Mouse (Mus musculus) splenic B cell, adult 2 months (primary cell): ENCODE measurements around the gene Fyn.

ENCODE experiments used
- DNase-seq: peaks from one replicate; pipeline ENCODE4 v3.0.0-alpha.2; 2011; ENCODE audit warnings: low read depth, low spot score
- H3K27me3 ChIP-seq: 2 replicates; pipeline ENCODE4 v1.6.1; 2012; ENCODE audit warnings: mild to moderate bottlenecking, low read length, moderate library complexity, mixed read lengths; ENCODE audit not compliant: control insufficient read depth, poor library complexity, insufficient read depth, severe bottlenecking
- H3K36me3 ChIP-seq: 2 replicates; pipeline ENCODE4 v1.6.1; 2012; ENCODE audit warnings: mild to moderate bottlenecking, low read length, moderate library complexity, mixed read lengths; ENCODE audit not compliant: control insufficient read depth, poor library complexity, insufficient read depth, severe bottlenecking

Gene Fyn

DNA sequence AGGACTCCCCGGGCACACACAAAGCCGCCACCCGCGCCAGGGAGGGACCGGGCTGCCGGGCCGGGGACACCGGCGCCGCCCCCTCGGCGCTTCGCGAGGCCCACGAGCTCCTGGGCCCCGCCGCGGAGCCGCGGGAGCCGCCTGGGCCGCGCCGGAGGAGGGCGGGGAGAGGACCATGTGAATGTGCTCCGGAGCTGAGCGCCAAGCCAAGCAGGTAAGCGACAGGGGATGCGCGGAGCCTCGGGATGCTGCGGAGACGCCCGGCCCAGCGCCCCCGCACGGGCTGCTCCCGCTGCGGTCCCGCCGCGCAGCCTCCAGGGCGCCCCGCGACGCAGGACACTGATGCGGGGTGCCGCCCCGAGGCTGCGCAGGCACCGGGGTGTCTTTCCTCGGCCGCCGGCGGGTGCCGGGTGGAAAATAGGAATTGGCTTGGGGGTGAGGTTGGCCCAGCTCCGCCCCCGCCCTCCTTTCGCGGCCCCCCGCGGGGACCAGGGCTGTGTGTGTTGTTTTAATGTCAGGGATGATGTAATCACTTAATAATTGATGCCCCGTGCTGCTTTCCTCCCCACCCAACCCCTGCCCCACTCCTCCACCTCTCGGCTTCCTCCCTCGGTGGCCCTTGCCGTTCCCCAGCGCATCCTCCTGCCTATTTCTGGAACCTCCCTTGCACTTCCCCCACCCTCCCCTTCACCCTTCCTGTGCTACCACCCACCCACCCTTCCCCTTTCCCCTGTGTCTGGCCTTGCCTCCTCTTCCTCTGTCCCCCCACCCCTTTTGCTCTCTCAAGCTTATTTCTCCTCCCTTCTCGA, 1.5 kb downstream of the Fyn start:
- no peak for DNase-seq
- Histone ChIP-seq H3K27me3 (no peaks in the 10 kb centered on the region), H3K36me3 (no peaks in the 10 kb centered on the region)

DNA sequence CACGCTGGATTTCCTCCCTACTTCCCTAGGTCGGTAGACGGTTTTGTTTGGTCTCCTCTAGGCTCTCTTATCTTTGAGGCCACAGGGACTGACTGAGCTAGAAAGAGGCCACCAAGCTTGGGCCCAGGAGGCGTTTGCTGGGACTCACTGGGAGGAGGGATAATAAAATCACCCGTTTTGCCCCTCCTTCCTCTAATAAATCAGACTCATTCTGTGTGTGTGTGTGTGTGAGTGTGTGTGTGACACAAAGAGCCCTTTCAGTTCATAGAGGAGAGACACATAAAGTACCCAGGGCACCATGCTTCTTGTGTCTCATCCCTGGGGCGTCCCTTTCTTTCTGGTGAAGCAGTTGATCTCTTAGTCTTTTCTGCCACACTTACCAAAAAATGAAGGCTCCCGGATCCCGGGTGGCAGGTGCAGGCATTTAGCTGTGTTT, 2.1 kb downstream of the Fyn start:
- H3K27me3 ChIP-seq, result no peaks in the 10 kb centered on the region
- DNase-seq, result peak; percentile 61

DNA sequence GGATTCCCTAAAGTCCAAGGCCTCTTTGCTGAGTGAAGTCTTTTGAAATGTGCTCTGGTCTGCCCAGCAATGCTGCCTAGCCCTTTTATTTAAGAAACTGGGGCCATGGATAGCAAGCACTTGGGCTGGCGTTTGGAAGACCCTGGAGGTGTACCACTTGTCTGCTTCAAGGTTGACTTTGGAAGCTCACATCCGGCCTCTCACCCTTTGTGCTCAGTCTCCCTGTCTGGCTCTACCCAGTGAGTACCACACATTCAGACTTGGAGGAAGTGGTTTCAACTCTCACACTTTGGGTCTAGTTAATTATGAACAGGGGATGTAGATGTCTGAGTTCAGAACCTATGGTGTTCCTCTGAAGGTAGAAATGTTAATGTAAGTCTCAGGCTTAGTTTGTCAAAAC, 2.8 kb downstream of the Fyn start:
- peak; percentile 45 for DNase-seq
- Histone ChIP-seq H3K27me3 (no peaks in the 10 kb centered on the region), H3K36me3 (no peaks in the 10 kb centered on the region)

More for the DNA sequence above, 2.1 kb downstream of the Fyn start:
- H3K36me3 ChIP-seq, result no peaks in the 10 kb centered on the region

DNA sequence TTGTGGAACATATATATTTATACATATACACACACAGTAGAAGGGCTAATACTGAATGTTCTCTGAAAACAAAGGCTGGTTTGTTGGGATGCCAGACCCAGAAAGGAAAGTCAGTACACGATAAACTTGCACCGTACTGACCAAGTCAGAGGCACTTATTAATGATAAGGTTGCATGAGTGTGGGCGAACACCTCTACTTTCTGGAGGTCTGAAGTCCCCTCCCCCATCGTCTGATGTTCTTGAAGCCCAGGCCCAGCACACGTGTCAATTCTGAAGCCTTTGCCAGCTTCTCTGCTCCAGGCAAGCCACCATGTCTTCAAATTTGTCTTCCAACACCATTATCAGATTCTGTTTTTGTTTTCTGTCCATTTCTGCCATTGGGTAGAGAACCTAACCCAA, 3.3 kb downstream of the Fyn start:
- no peak for DNase-seq
- Histone ChIP-seq H3K36me3 (no peaks in the 10 kb centered on the region), H3K27me3 (no peaks in the 10 kb centered on the region)

DNA sequence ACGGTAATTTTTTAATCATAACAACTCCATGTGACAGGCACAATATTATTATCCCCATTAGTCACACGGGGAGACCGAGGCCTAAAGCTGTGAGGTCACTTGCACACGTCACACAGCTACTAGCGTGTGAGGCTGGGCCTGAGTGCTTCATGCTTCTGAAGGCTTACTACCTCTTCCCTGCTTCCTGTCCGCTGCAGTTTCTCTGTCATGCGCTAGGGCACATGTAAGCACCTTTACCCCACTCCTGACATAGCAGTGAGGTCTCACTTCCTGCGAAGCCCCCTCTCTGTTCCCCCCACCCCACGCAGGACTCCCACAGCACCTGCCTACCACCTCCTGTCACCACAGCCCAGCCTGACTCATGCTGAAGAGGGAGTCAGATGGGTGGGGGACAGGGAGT, 8.0 kb downstream of the Fyn start:
- DNase-seq, result peak; percentile 47

DNA sequence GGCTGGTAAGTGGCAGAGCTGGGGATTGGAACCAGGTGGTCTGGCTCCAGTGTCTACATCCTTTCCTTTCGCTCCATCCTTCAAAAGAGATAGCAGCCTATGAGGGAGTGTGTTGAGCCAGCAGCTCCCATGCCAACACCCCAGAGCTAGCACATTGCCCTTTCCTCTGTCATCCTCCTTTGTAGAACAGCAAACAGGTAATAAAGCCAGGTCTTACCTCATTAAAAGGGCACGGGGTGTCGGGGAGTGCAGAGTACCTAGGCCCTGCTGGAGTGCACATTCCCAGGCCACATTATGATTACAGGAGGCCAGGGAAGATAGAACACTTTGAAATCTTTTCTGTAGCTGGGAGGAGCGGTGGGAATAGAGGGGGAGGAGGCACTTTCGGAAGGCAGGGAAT, 8.6 kb downstream of the Fyn start:
- DNase-seq, result no peak
- Histone ChIP-seq H3K27me3 (no peaks in the 10 kb centered on the region), H3K36me3 (no peaks in the 10 kb centered on the region)

More for the DNA sequence above, 8.0 kb downstream of the Fyn start:
- H3K36me3 ChIP-seq, result no peaks in the 10 kb centered on the region
- no peaks in the 10 kb centered on the region for H3K27me3 ChIP-seq

DNA sequence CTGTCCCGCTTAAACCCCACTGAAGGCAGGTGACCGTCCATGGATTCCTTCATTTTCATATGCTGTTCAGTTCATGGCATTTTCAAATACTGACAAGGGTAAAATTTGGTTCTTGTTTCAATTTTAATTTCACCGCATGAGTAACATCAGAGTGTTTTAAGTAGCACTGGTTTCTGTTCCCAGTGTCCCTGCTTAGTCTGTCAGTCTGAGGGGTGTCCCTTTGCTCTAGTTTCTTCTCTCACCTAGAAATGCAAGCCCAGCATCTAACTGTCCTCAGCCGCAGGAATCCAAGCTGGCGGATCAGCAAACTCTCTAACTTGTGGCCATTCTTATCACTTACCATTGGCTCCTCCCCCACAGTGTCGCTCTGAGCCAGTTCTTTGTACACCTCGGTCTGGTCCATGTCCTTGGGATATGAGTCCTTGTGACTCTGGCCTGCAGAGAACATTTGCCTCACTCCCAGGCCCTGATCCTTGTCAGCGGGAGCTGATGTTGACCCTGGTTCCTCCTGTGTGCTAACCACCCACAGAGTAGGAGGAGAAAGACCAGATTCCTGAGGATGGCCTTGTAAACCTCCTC, 9.5 kb downstream of the Fyn start:
- H3K27me3 ChIP-seq, result no peaks in the 10 kb centered on the region
- peak; percentile 38 for DNase-seq
- no peaks in the 10 kb centered on the region for H3K36me3 ChIP-seq

DNA sequence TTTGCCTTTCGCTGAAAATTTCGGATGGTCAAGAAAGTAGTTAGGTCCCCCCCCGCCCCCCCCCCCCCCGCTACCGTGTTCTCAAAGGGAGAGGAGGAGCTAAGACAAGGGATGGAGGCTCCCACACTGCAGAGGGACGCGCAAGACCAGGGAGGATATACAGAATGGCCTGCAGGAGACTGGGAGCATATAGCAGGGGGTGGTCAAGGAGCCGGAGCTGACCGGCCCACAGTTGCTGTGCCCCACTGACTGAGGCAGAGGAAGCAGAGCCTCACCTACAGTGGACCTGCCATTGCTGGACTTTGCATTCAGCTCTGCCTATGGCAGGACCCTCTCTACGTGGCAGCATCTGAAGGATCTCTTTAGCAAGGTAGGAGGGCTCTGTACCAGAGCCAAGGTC, 10.6 kb downstream of the Fyn start:
- no peaks in the 10 kb centered on the region for H3K27me3 ChIP-seq
- no peak for DNase-seq

DNA sequence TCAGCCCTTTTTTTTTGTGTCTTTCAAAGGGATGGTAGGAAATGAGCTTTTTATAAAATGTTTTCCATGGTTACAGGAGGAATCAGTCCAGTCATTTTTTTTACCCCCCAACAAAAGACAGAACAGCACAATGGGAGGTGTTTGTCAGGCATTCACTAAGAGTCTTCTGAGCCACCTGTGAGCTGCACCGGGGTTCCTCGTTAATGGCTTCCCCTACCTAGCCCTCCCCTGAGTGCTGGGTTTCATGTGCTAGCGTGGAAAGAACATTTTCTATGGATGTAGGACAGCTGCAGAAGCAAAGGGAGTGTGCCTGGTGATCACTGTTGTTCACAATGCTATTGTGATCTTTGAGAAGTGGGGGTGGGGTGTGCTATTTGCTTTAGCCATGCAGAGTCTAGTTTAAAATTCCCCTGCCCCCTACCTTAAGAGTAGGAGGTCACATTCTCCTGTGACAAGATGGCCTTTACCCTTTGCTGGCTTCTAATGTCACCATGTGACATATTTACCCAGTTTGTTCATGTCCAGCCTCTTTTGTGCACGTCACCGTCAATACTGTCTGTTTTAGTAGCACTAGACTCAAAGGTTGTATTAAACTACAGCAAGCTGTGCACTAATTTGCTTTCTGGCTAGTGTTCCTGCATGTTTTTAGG, 11.2 kb downstream of the Fyn start:
- no peaks in the 10 kb centered on the region for H3K36me3 ChIP-seq
- no peak for DNase-seq

More for the DNA sequence above, 10.6 kb downstream of the Fyn start:
- H3K36me3 ChIP-seq, result no peaks in the 10 kb centered on the region

DNA sequence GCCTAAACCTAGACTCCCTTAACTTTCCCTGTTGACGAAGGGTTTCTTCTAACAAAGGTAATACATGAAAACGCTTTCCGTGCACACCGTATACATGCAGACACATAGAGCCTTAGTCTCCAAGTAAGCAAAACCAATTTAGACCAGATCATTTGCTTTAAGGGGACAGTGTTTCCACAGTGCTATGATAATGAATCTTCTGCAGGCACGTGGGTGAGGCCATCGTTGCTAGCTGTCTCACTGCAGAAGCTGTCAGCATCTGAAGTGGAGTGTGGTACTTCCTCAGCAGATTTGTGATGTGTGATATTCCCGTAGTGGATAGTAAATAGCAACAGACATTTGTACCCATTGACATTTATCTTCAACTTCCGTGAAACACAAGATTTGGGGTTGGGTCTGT, 16.6 kb downstream of the Fyn start:
- DNase-seq, result no peak
- Histone ChIP-seq H3K27me3 (no peaks in the 10 kb centered on the region), H3K36me3 (no peaks in the 10 kb centered on the region)

More for the DNA sequence above, 11.2 kb downstream of the Fyn start:
- no peaks in the 10 kb centered on the region for H3K27me3 ChIP-seq

DNA sequence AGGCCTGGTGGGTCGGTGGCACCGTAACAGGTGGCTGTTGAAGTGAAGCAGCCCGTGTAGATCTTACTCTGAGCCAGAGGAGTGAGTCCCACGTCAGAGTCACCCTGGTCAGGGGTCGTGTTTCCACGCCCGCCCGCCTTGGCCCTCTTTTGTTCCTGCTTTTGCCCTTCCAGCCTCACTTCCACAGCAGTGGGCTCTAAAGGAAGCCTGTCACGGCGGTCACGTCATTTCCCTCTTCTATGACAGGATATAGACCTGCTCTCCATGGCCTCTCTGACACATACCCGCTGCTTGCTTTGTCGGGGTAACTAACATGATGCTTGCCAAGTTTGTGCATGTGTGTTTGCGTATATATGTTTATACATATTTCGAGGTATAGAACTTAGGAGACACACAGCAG, 17.5 kb downstream of the Fyn start:
- H3K27me3 ChIP-seq, result no peaks in the 10 kb centered on the region
- no peak for DNase-seq
- 0 out of 2 replicates have a peak, but pooled peaks cover under 1% of the 10 kb centered on the region for H3K36me3 ChIP-seq

DNA sequence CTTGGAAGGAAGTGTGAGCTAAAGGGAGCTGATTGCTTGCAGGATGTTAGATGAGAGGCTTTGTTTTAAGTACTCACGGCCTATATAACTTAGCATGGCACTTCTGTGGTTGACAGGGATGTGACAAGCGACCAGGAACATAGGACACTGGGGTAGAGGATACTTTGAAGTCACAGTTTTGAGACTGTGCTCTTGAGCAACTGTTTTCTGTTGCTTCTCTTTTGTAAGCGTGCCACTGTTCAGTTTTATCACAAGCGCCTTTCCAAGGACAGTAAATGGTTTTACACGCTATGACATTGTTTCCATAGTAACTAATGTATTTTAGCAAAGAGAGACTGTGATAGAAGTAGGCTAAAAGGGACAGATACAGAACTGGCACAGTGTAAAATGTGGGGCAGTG, 18.4 kb downstream of the Fyn start:
- peaks cover 5% of the 10 kb centered on the region; the same call in 1 of the 2 replicates for H3K36me3 ChIP-seq
- H3K27me3 ChIP-seq, result no peaks in the 10 kb centered on the region
- DNase-seq, result no peak

DNA sequence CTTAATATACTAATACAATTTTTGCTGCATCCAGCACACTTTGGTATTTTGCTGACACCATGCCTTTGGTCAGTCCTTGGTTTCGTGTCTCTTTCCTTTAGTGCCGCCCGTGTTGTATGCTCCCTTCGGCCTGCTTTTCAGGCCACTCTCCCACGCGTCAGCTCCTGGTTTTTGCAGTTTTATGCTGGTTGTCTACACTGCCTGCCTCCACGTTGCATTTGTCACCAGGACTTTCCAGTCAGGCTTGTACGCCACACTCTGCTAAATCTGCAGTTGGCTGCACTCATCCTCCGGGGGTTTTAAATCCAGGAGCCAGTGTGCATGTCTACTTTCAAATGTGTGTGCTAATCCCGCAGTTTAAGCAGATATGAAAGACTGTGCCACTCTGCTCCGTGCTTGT, 18.9 kb downstream of the Fyn start:
- Histone ChIP-seq H3K36me3 (peaks cover 5% of the 10 kb centered on the region; the same call in 1 of the 2 replicates), H3K27me3 (no peaks in the 10 kb centered on the region)
- no peak for DNase-seq

DNA sequence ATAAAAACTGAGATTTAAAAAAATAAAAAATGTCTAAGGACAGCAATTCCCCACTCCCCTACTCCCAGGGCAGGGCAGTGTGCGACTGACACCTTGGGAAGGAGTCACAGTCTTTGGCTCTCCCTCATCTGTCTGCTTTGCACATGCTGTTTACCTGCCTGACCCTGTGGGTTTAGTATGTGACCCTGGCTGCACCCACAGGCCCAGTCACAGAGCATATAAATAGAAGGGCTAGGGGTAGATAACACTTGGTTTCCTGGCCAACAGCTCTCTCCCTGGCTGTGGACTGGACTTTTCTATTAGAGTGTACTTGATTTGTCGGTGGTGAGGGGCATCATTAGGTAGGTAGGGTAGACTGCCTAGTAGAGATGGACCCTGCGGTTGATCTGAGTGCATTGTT, 19.5 kb downstream of the Fyn start:
- no peak for DNase-seq

DNA sequence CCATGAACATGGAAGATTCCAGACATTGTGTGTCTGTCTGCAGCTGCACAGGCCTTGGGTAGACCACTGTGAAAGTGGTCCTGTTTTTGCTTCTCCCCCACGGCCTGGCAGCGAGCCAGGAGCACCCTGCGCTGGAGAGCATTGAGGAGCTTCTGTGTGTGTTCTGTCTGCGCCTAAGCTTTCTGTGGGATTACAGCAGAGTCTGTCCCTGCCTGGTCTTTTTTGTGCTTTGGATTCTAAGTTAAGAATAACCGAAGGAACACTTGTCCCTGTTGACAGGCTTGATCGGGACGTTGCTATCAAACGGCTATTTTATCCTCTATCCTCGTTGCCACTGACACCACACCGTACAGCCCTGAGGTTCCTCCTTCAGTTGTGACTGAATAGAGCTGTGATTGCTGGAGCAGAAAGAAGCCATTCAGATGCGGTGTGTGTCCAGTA, 20.8 kb downstream of the Fyn start:
- no peak for DNase-seq

More for the DNA sequence above, 19.5 kb downstream of the Fyn start:
- Histone ChIP-seq H3K27me3 (no peaks in the 10 kb centered on the region), H3K36me3 (peaks cover 5% of the 10 kb centered on the region; the same call in 1 of the 2 replicates)

More for the DNA sequence above, 20.8 kb downstream of the Fyn start:
- H3K27me3 ChIP-seq, result no peaks in the 10 kb centered on the region
- H3K36me3 ChIP-seq, result peaks cover 5% of the 10 kb centered on the region; the same call in 1 of the 2 replicates
